Mouse (Mus musculus) brown adipose tissue, adult 24 weeks (tissue): ENCODE results near the gene Cux2. TPM values are rescaled to one million over a fixed set of nuclear protein-coding genes. Genes with fewer than 3 reads are reported as not detected.

Source experiments
- H3K27ac ChIP-seq: fragments of 200-500 bp; replicated peaks from 2 replicates; pipeline ENCODE4 v1.5.1; 2012; ENCODE audit warnings: low read depth, mild to moderate bottlenecking, low read length
- H3K4me1 ChIP-seq: fragments of 200-500 bp; 2 replicates; pipeline ENCODE4 v1.6.1; 2012; ENCODE audit warnings: low read length, mixed read lengths; ENCODE audit not compliant: control insufficient read depth, insufficient read depth, insufficient read length
- H3K4me3 ChIP-seq: fragments of 200-500 bp; 2 replicates; pipeline ENCODE4 v1.5.1; 2012; ENCODE audit warnings: low read depth, mild to moderate bottlenecking, low read length, moderate library complexity; ENCODE audit not compliant: insufficient read depth
- polyA plus RNA-seq: library from polyadenylated mRNA; stranded (reverse); fragments of >200 nt; gene quantifications from 2 replicates; pipeline ENCODE4 v1.2.4, GENCODE M21; 2012; ENCODE audit not compliant: missing spikeins, insufficient read depth, insufficient read length

Cux2 gene
- polyA plus RNA-seq, 1 experiment: not detected

DNA sequence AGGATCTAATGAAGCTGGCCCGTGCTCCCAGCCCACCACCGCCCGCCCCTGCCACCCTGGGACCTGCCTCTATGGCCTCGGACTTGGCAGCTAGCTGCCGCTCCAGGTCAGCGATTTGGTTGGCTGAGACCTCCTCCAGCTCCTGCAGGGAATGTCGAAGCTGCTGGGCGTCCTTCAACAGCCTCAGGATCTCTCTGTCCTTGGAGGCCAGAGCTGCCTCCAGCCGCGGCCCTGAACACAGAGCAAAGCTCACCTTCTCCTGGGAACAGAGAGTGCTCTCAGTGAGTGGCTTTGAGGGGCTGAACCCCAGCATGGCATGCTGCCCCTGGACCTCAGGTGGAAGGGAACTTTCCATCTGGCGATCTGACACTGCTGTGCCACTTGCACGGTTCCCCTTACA is 173.0 kb downstream of the Cux2 start:
- Histone ChIP-seq H3K4me1 (no peaks in the 10 kb centered on the region), H3K27ac (no peak overlapping the region), H3K4me3 (no peak overlapping the region)

DNA sequence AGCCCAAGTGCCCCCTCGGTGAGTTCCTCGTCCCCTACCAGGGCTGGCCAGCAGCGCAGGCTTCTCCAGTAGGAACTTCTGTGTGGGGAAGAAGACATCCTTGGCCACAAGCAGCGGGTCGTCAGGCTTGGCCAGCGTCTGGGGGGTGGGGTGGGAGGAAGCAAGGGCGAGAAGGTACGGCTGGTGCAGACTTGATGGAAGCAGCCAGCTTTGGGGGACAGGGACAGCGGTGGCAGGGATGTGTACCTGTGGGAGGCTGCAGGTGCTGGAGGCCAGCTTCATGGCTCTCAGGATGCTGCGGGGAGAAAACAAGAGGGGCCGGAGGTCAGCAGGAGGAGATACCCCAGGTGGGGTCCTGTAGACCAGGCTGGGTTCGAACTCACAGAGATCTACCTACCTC is 174.9 kb downstream of the Cux2 start:
- H3K4me1 ChIP-seq: no peaks in the 10 kb centered on the region
- no peak overlapping the region for H3K4me3 ChIP-seq
- H3K27ac ChIP-seq: no peak overlapping the region

DNA sequence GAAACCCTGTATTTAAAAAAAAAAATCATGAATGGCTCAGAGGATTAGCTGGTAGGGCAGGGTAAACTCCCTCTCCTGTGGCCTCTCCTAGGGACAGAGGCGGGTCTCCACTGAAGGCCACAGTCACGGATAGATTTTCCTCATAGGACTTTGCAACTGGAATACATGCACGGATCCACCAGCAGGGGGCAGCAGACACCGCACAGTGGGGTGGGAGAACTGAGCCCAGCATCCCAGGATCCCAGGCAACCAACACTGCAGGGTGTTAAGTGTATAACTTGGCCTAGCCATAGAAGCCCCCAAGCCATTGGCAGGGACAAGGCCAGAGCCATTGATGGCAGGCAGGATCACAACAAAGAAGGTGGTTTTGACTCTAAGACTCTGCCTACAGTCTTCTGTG is 177.7 kb downstream of the Cux2 start:
- Histone ChIP-seq H3K4me3 (no peak overlapping the region), H3K4me1 (no peaks in the 10 kb centered on the region), H3K27ac (no peak overlapping the region)

DNA sequence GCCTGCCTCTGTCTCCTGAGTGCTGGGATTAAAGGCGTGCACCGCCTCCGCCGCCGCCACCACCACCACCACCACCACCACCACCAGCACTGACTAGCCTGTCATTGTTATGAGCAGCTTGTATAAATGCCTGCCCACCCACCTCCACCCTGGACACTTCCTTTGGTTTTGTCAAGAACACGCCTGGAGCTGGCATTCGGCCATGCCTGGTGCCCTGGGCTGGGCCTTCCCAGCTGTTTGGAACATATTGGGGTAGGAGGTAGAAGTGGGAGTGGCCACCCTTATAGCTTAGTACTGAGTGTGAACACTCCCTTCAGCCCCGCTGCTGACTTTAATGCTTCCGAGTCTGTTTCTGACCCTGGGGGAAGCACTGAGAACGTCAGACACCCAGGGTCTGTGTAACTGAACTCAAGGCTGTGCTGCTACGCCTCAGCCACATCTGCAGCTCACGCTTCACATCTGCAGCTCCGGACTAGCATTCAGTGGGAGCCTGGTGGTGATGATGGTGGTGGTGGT is 178.3 kb downstream of the Cux2 start:
- H3K4me1 ChIP-seq: no peaks in the 10 kb centered on the region
- H3K4me3 ChIP-seq: no peak overlapping the region
- no peak overlapping the region for H3K27ac ChIP-seq

DNA sequence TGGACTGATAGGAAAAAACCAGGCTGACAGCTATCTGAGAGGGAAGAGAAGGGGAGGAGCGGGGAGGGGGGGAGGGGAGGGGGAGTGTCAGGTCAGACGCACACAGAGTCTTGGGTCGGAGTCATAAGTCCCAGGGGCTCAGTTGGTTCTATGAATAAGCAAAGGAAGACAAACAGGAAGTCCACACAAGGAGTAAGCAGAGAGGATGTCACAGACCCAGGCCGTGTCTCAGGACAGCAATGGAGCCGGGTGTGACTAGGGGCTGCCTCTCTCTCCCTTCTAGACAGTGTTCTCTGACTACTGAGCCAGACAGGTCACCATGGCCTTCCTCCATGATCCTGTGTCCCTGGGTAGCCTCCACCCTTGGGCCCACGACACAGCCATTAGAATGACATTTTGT is 179.1 kb downstream of the Cux2 start:
- Histone ChIP-seq H3K27ac (peak overlapping the region; percentile 82), H3K4me1 (no peaks in the 10 kb centered on the region), H3K4me3 (no peak overlapping the region)

DNA sequence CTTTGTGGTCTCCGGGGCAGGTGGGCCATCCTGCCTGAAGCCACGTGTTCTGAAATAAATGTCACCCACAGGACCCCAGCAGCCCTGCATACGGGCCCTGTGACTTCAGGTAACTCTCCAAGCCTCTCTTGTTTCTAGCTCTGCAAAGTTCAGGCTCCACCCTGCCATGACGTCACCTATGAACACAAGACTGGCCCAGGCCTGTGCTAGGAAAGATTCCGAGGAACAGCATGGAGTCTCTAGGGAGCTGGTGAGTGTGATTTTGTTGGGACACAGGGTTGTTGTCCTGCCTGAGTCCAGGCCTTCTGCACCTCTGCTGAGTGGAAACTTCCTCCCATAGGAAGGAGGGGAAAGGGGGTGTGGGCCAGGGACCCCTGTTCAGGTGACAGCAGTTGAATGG is 181.9 kb downstream of the Cux2 start:
- H3K4me3 ChIP-seq: no peak overlapping the region
- H3K4me1 ChIP-seq: no peaks in the 10 kb centered on the region
- no peak overlapping the region for H3K27ac ChIP-seq

DNA sequence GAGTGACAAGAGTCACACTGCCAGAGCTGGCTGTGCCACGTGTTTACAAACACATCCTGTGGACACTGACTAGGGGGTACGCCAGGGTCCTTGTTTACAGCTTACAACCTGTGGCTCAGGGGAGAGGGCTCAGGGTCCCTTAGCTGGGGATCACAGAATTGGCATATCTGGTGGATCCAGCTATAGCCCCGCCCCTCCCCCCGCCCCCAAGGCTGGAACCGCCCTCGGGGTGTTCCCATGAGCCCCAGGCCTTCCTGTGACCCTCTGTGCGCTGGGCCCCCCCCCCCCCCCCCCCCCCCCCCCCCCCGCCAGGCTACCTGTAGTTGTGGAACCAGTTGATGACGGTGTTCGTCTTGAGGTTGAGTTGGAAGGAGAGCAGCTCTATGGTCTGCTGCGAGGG is 185.6 kb downstream of the Cux2 start:
- Histone ChIP-seq H3K4me1 (no peaks in the 10 kb centered on the region), H3K4me3 (no peak overlapping the region), H3K27ac (no peak overlapping the region)

DNA sequence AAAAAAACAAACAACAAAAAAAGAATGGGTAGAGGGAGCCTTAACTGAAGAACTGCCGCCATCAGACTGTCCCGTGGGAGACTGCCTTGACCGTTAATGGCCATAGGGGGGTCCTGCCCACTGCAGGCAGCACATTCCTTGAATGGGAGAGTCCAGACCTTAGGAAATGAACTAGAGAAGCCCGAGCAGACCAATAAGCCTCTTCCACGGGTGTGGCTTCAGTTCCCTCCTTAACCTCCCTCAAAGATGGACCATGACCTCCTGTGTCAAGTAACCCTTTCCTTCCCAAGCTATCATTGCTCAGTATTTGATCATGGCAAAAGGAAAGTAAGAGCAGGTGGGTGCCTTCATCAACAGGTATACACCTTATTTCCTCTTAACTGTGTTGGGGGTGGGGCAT is 187.9 kb downstream of the Cux2 start:
- Histone ChIP-seq H3K27ac (no peak overlapping the region), H3K4me3 (no peak overlapping the region), H3K4me1 (no peaks in the 10 kb centered on the region)

DNA sequence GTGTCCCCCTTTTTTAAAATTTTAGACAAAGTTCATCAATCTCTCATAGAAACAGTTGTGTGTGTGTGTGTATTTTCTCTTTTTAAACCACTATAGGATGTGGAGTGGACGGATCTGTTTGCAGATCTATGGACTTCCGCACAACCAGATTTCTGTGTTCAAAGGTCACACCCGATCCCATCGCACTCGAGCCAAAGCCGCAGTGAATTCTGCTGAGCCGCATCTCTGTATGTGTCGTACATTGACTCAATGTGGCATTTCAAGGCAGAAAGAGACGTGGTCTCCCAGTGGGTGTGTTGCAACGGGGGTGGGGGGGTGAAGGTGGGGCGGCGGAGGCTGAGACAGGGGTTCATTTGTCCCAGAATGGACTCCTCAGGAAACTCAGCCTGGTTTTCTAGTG is 191.5 kb downstream of the Cux2 start:
- H3K4me3 ChIP-seq: no peak overlapping the region
- H3K4me1 ChIP-seq: no peaks in the 10 kb centered on the region
- H3K27ac ChIP-seq: no peak overlapping the region

DNA sequence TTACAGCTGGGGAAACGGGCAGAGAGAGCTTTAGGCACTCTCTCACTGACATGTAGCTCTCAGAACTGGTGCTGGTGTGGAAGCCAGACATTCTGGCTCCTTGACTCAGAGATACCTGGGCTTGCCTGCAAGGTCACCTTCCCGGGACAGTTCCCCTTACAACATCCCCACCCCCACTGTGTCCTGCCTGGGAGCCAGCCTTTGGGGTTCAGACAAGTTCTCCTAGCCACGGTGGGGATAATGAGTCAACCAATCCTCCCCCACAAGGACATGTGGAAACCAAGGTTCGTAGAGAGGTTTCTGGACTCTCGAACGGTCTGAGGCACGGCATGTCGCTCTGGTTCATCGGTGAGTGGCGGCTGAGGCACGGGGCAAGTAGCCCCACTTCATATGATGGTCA is 193.2 kb downstream of the Cux2 start:
- Histone ChIP-seq H3K4me1 (no peaks in the 10 kb centered on the region), H3K27ac (no peak overlapping the region), H3K4me3 (no peak overlapping the region)

DNA sequence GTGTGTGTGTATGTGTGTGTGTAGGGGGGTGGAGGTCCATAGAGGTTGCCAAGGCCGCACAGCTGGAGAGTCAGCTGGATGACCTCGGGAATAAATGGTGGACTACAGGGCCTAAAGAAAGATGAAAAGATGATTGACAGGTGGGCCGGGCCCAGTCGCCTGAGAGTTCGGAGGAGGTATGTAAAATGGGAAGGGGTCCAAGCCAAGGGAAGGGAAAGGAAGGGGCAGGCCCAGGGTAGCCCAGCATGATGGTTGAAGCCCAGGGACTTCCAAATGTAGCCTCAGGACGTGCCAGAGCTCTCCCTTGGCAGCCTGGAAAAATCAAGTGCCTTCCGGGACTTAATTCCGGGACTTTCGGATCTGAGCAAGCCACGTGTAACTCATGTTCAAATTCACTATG is 195.1 kb downstream of the Cux2 start:
- Histone ChIP-seq H3K27ac (no peak overlapping the region), H3K4me1 (peaks cover 3% of the 10 kb centered on the region), H3K4me3 (no peak overlapping the region)

DNA sequence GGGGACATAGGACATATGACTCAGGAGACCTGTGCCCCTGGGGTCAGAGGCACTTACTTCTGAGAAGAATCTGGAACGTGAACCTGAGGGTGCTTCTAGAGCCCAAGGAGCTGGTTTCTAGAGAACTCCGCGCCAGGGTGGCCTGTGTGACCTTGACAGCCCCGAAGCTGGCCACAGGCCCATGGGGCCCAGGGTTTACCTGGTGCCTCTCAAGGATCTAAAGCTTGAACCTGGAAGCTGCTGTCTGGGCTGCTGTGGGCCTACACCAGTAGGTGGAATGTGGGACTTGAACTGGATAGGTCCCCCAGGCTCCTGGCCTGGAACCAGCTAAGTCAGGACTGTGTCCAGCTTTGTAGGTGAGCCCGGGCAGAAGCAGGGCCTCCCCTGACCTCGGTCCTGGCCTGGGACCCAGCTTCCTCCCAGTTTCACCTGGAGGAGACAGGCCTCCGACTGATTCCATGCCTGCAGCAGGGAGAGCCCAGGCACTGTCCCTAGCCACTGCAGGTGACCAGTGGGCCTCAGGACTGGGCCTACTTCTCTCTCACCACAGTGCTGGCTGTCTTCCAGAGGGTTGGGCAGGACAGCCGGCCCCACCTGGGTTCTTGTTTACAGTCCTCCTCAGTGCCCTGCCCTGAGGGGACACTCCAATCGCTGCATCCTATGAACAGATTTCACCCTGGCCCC is 196.4 kb downstream of the Cux2 start:
- Histone ChIP-seq H3K4me3 (no peak overlapping the region), H3K4me1 (peaks cover 7% of the 10 kb centered on the region), H3K27ac (no peak overlapping the region)

DNA sequence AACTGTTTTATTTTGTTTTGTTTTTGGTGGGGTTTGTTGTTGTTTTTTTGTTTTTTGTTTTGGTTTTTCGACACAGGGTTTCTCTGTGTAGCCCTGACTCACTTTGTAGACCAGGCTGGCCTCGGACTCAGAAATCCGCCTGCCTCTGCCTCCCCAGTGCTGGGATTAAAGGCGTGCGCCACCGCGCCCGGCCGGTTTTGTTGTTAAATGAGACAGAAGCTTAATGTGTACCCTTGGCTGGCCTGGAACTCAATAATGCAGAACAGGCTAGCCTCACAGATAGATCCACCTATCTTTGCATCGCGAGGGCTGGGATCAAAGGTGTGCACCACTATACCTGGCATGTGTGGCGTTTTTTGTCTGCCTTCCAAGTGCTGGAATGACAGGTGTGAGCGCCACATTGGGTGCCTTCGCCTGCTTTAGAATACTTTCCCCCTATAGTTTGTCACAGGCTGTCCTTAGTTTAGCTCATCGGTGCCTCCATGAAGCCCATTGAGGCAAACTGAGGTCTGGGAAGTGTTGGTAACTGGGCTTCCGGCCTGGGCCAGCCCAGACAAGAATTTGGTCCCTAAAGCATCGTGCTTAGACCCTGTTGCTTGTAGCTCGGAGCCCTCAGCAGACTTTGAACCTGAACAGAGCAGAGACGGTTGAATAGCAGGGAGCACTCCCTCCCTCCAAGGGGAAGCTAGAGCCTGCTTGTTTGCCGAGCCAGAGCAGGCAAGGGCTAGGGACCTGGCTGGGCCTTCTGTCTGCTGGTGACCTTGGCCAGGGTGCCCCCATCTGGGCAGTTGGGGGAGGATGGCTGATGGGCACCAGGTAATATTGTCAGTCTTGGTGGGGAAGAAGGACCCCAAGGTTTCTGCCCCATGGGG is 200.2 kb downstream of the Cux2 start:
- H3K27ac ChIP-seq: no peak overlapping the region
- H3K4me1 ChIP-seq: peaks cover 13% of the 10 kb centered on the region
- peak overlapping the region; percentile 99 for H3K4me3 ChIP-seq

DNA sequence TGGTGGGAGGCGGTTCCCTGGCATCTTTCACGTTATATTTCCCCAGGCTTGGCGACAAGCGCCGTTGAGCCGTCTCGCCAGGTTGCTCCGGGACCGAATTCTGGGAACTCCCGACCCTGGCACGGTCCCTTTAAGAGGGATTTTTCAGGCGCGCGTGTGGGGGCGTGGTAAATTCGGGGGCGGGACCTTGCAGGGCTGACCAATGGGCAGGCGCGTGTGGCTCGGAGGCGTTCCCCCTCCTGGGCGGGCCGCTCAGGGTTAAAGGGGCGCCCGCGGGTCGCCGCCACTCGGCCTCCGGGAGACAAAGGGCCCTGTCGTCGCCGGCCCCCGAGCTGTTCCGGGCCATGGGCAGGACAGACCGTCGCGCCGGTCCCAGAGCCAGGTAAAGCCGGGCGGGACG is 201.2 kb downstream of the Cux2 start, which contains the start of gene Pheta1:
TSS of gene Pheta1 (plus strand) at position 242 of the 400 bp plus-strand sequence.
- peak within 1 kb of the TSS; percentile 59 for H3K27ac ChIP-seq
- H3K4me1 ChIP-seq: peaks cover 13% of the 10 kb centered on the region
- H3K4me3 ChIP-seq: peak within 1 kb of the TSS; percentile 99

DNA sequence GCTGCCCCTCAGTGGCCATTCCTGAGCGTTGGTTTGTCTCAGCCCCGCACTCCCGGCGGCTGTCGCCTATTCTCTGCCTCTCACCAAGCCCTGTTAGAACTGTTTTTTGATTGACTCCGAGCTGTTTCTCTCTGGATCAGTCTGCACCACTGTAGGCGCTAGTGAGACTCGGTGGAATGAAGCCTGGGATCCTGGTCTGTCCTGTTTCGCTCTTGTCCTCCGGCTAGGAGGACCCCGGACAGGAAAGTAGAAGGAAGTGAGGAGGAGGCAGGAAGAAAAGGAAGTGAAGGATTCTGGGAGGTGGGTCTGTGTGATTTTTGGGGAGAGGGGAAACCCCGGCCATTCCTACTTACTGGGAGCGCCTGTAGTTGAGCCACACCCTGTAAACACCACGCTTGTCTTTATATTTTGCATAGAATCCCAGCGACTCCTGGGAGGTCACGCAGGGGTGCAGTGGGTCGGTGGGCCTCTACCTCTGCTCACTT is 201.8 kb downstream of the Cux2 start:
- Histone ChIP-seq H3K4me3 (peak overlapping the region; percentile 56), H3K4me1 (peaks cover 18% of the 10 kb centered on the region), H3K27ac (peak overlapping the region; percentile 59)
